Mouse (Mus musculus) large intestine, adult 2 months (tissue): ENCODE results near the gene Gm5483. TPM values are rescaled to one million over a fixed set of nuclear protein-coding genes. Genes with fewer than 3 reads are reported as not detected.
"Not testable (repeated sequence)": the region's sequence is repeated elsewhere in the genome, so short reads cannot be mapped to it uniquely, and the experiment has no call there.

Experiments
- DNase-seq: peaks from one replicate; pipeline ENCODE4 v3.0.0-alpha.2; 2012; ENCODE audit warnings: low read depth, low spot score
- WGBS: fragments of 180-500 bp; shearing (Covaris S2); methylation state at CpG from one replicate; pipeline ENCODE4 v1.1.7; 2018; 5-methylcytosine and 5-hydroxymethylcytosine counted together
- polyA plus RNA-seq: library from polyadenylated mRNA; depleted of rRNA; stranded (reverse); fragments of >200 nt; gene quantifications from 2 replicates; pipeline ENCODE4 v1.2.3, GENCODE M21; 2012; rRNA removed

Gm5483 gene
- not detected in 2 replicates for polyA plus RNA-seq

GRCm38 (mm10) chr16:36183912-36184311 is at the start of gene Gm5483:
Gene Gm5483, plus strand, starts transcription at chr16:36184212.
- 79% methylated on average over 4 of the region's 4 CpGs for WGBS
- DNase-seq, result not testable (repeated sequence)

GRCm38 (mm10) chr16:36138201-36138600 is 45.8 kb upstream of the Gm5483 start:
- no peak for DNase-seq
- WGBS, result 64% methylated on average over 2 of the region's 2 CpGs

GRCm38 (mm10) chr16:36156402-36156975 is 27.5 kb upstream of the Gm5483 start, which contains the start of gene Stfa2l1:
Gene Stfa2l1, plus strand, starts transcription at chr16:36156811.
- no peak for DNase-seq

- WGBS, result 83% methylated on average over 10 of the region's 10 CpGs
- DNase-seq, result not testable (repeated sequence)
Measured at GRCm38 (mm10) chr16:36167841-36168240, 16.2 kb upstream of the Gm5483 start.

- DNase-seq, result no peak
Measured at GRCm38 (mm10) chr16:36176108-36176507, 7.9 kb upstream of the Gm5483 start.

GRCm38 (mm10) chr16:36179910-36180309 is 4.1 kb upstream of the Gm5483 start:
- no peak for DNase-seq
- 85% methylated on average over 2 of the region's 2 CpGs for WGBS

- 67% methylated on average over 19 of the region's 19 CpGs for WGBS
- no peak for DNase-seq
Measured at GRCm38 (mm10) chr16:36199226-36199625, 15.2 kb downstream of the Gm5483 start.

- WGBS, result 53% methylated on average over 5 of the region's 5 CpGs
- DNase-seq, result no peak
Measured at GRCm38 (mm10) chr16:36203846-36204245, 19.8 kb downstream of the Gm5483 start.

GRCm38 (mm10) chr16:36205684-36206083 is 21.7 kb downstream of the Gm5483 start:
- DNase-seq, result not testable (repeated sequence)

GRCm38 (mm10) chr16:36209967-36210453 is 26.0 kb downstream of the Gm5483 start, which contains the start of gene Gm5416:
Gene Gm5416, plus strand, starts transcription at chr16:36210403.
- WGBS, result 70% methylated on average over 2 of the region's 2 CpGs
- DNase-seq, result no peak

More at GRCm38 (mm10) chr16:36205684-36206083, 21.7 kb downstream of the Gm5483 start:
- WGBS, result 57% methylated on average over 2 of the region's 2 CpGs

GRCm38 (mm10) chr16:36221168-36221567 is 37.2 kb downstream of the Gm5483 start, which contains the start of gene 2010005H15Rik:
Gene 2010005H15Rik, plus strand, starts transcription at chr16:36221468.
- 93% methylated on average over 7 of the region's 7 CpGs for WGBS
- not testable (repeated sequence) for DNase-seq

Other genes with a start within 250 kb of the Gm5483 start
- gene Parp9, start 245.7 kb upstream of the Gm5483 start, polyA plus RNA-seq, result 20.6 and 27.2 TPM in 2 replicates
- 19.4 and 30.1 TPM in 2 replicates for gene Dtx3l, start 245.1 kb upstream of the Gm5483 start, polyA plus RNA-seq
- 5.7 and 6.9 TPM in 2 replicates for gene Kpna1, start 205.5 kb upstream of the Gm5483 start, polyA plus RNA-seq
- gene Wdr5b, start 143.0 kb upstream of the Gm5483 start, polyA plus RNA-seq, result 1.8 and 2.0 TPM in 2 replicates
- 39.6 and 43.6 TPM in 2 replicates for gene Fam162a, start 112.6 kb upstream of the Gm5483 start, polyA plus RNA-seq
- gene Ccdc58, start 112.5 kb upstream of the Gm5483 start, polyA plus RNA-seq, result 14.3 and 16.2 TPM in 2 replicates
- gene Csta1, start 53.0 kb upstream of the Gm5483 start, polyA plus RNA-seq, result not detected in 2 replicates
- not detected in 2 replicates for gene Stfa2l1, start 27.4 kb upstream of the Gm5483 start, polyA plus RNA-seq
- not detected in 2 replicates for gene Gm5416, start 26.2 kb downstream of the Gm5483 start, polyA plus RNA-seq
- gene 2010005H15Rik, start 37.3 kb downstream of the Gm5483 start, polyA plus RNA-seq, result 0.40 and 1.1 TPM in 2 replicates
- not detected in 2 replicates for gene Stfa1, start 92.7 kb downstream of the Gm5483 start, polyA plus RNA-seq
- gene BC117090, start 150.1 kb downstream of the Gm5483 start, polyA plus RNA-seq, result not detected in 2 replicates
- gene BC100530, start 183.5 kb downstream of the Gm5483 start, polyA plus RNA-seq, result not detected in 2 replicates
- gene Stfa2, start 224.2 kb downstream of the Gm5483 start, polyA plus RNA-seq, result not detected in 2 replicates